Mouse (Mus musculus): Measurements from ENCODE around the gene Frmd3.

DNA sequence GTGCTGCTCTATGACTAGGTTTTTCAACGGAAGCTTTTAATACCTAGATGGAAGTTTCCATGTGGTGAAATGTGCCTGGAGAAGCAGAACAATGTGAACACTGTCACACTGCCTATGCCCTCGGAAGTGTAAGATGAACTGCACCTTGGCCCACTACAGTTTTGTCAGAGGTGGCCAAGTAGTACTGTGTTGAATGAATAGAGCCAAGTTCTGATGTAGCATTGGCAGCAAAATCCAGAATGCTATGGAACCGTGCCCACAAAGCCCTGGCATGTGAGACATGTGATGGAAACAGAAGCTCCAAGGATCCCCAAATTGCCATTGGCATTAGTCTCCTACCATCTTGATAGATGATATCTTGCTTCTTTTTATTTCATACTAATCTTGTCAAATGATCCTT, 32.8 kb upstream of the Frmd3 start:
- no peak for TF ChIP-seq CTCF (IDR thresholded peaks at IDR 0.05; ENCODE audit: extremely low read depth, insufficient read depth, low read length)
- no peak for TF ChIP-seq POLR2A (IDR thresholded peaks at IDR 0.05; ENCODE audit: extremely low read depth, insufficient read depth, low read length)
